Mouse (Mus musculus) c-Kit-positive CD71-positive TER-119-positive erythroid progenitor cells, embryonic 14.5 days (primary cell): ENCODE data around the gene Gm19668.
"Not testable (repeated sequence)": the region's sequence is repeated elsewhere in the genome, so short reads cannot be mapped to it uniquely, and the experiment has no call there.

Source experiments
- DNase-seq: peaks from one replicate; pipeline ENCODE4 v3.0.0-alpha.2; 2013; ENCODE audit warnings: low spot score

Gm19668 gene

DNA sequence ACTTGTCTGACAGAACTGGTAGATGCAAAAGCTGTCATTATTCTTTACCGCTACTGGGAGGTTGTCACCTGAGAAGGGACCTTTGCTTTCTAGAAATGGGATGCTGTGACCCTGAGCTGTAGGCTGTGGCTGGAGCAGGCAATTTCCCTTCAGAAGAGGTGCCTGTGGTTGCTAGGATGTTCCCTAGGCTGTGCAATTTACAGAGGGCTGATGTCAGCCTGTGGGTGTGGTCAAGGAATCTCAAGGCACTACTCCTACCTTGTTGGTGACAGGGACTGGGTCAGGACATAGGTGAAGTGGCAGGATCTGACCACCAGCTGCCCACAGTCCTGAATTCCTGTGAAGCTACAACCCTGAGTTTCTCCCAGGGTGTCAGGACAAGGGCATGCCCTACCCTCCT lies 29.2 kb downstream of the Gm19668 start:
- DNase-seq = no peak

GRCm38 (mm10) chr10:77759582-77759981 lies 39.4 kb downstream of the Gm19668 start, which contains the start of gene Gm3233:
Gene Gm3233 (minus strand): TSS chr10:77759682.
- not testable (repeated sequence) for DNase-seq

DNA sequence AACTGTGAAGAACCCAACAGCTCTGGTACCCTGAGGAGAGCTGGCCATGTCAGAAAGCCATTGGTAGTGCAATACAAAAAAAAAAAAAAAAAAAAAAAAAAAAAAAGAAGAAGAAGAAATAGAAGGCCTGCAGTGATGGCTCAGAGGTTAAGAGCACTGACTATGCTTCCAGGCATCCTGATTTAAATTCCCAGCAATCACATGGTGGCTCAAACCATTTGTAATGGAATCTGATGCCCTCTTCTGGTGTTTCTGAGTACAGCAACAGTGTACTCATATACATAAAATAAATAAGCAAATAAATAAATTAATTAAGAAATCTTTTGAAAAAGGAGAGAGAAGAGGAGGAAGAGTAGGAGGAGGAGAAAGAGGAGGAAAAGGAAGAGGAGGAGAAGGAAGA lies 45.5 kb downstream of the Gm19668 start:
- DNase-seq = no peak

- DNase-seq = not testable (repeated sequence)
Measured at GRCm38 (mm10) chr10:77752312-77752711, 46.6 kb downstream of the Gm19668 start.

DNA sequence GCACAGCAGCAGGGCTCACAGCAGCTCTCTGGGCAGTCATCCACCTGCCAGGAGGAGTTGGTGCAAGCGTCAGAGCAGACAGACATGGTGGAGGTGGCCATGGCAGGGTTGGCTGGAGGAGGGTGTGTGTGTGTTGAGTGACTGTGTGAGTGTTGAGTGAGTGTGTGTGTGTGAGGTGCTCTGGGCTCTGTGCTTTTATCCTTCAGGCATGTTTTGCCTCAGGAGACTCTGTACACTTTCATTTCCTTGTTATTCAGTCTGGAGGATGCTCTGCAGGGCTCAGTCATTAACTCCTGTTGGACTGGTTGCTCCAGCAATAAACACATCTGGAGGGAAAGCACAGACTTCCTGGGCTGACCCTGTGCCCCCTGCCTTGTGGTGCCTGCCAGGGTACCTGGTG lies 47.7 kb downstream of the Gm19668 start, which contains the start of gene Gm9736:
Gm9736 (minus strand) TSS at position 101 of the 400 bp plus-strand sequence.
- DNase-seq = not testable (repeated sequence)

- not testable (repeated sequence) for DNase-seq
Measured at GRCm38 (mm10) chr10:77750686-77751085, 48.2 kb downstream of the Gm19668 start.
